Mouse (Mus musculus): ENCODE measurements around the gene Kansl2. TPM values are rescaled to one million over a fixed set of nuclear protein-coding genes. Genes with fewer than 3 reads are reported as not detected.

The Kansl2 gene
- total and polyA plus RNA-seq, 2 experiments from 2014 or later: 58.7 to 73.1 TPM

- Histone ChIP-seq H3K9ac (replicated peaks; ENCODE audit: low read depth, low read length) (no peak overlapping the region), H3K27me3 (ENCODE audit: control insufficient read depth, insufficient read depth, low read length) (no peaks in the 10 kb centered on the region), H3K27ac (ENCODE audit: low read depth) (no peak overlapping the region), H3K4me3 (ENCODE audit: low read depth, low read length) (no peak overlapping the region), H3K36me3 (replicated peaks; ENCODE audit: control insufficient read depth, insufficient read depth, low read length) (no peaks in the 10 kb centered on the region), H3K9me3 (replicated peaks; ENCODE audit: control insufficient read depth, low read length) (no peaks in the 10 kb centered on the region), H3K4me2 (ENCODE audit: low read depth, low read length) (no peak overlapping the region), H3K4me1 (ENCODE audit: control insufficient read depth, insufficient read depth) (no peaks in the 10 kb centered on the region)
- DNase-seq (ENCODE audit: low spot score) (no peak), ATAC-seq (ENCODE audit: insufficient read depth, low read depth) (no peak)
- WGBS: 89% methylated on average over 6 of the region's 6 CpGs
- no peak for TF ChIP-seq CTCF (IDR thresholded peaks at IDR 0.05; ENCODE audit: low read depth)
- TF ChIP-seq EP300 (IDR thresholded peaks at IDR 0.05; ENCODE audit: low read depth): no peak
Measured at GRCm38 (mm10) chr15:98507321-98507720, 26.7 kb downstream of the Kansl2 start.

GRCm38 (mm10) chr15:98506253-98506957 lies 27.7 kb downstream of the Kansl2 start:
- Histone ChIP-seq H3K27me3 (ENCODE audit: control insufficient read depth, insufficient read depth, low read length) (no peaks in the 10 kb centered on the region), H3K9ac (replicated peaks; ENCODE audit: low read depth, low read length) (no peak overlapping the region), H3K36me3 (replicated peaks; ENCODE audit: control insufficient read depth, insufficient read depth, low read length) (no peaks in the 10 kb centered on the region), H3K27ac (ENCODE audit: low read depth) (no peak overlapping the region), H3K4me1 (ENCODE audit: control insufficient read depth, insufficient read depth) (no peaks in the 10 kb centered on the region), H3K4me3 (ENCODE audit: low read depth, low read length) (no peak overlapping the region), H3K4me2 (ENCODE audit: low read depth, low read length) (no peak overlapping the region), H3K9me3 (replicated peaks; ENCODE audit: control insufficient read depth, low read length) (no peaks in the 10 kb centered on the region)
- ATAC-seq (ENCODE audit: insufficient read depth, low read depth): no peak
- TF ChIP-seq CTCF (IDR thresholded peaks at IDR 0.05; ENCODE audit: low read depth) (no peak), EP300 (IDR thresholded peaks at IDR 0.05; ENCODE audit: low read depth) (no peak)
- DNase-seq (ENCODE audit: low spot score): no peak
- WGBS: 66% methylated on average over 9 of the region's 9 CpGs

- Histone ChIP-seq H3K9ac (replicated peaks; ENCODE audit: low read depth, low read length) (no peak overlapping the region), H3K4me2 (ENCODE audit: low read depth, low read length) (no peak overlapping the region), H3K27me3 (ENCODE audit: control insufficient read depth, insufficient read depth, low read length) (no peaks in the 10 kb centered on the region), H3K4me3 (ENCODE audit: low read depth, low read length) (no peak overlapping the region), H3K4me1 (ENCODE audit: control insufficient read depth, insufficient read depth) (no peaks in the 10 kb centered on the region), H3K27ac (ENCODE audit: low read depth) (no peak overlapping the region), H3K36me3 (replicated peaks; ENCODE audit: control insufficient read depth, insufficient read depth, low read length) (no peaks in the 10 kb centered on the region), H3K9me3 (replicated peaks; ENCODE audit: control insufficient read depth, low read length) (no peaks in the 10 kb centered on the region)
- 14% methylated on average over 18 of the region's 18 CpGs for WGBS
- TF ChIP-seq EP300 (IDR thresholded peaks at IDR 0.05; ENCODE audit: low read depth) (no peak), CTCF (IDR thresholded peaks at IDR 0.05; ENCODE audit: low read depth) (peak; percentile 65)
- DNase-seq (ENCODE audit: low spot score) (no peak), ATAC-seq (ENCODE audit: insufficient read depth, low read depth) (no peak)
Measured at GRCm38 (mm10) chr15:98504514-98504913, 29.6 kb downstream of the Kansl2 start.

- no peak for TF ChIP-seq EP300 (IDR thresholded peaks at IDR 0.05; ENCODE audit: low read depth)
- no peak for TF ChIP-seq CTCF (IDR thresholded peaks at IDR 0.05; ENCODE audit: low read depth)
- ATAC-seq (ENCODE audit: insufficient read depth, low read depth): no peak
- H3K9me3 ChIP-seq (replicated peaks; ENCODE audit: control insufficient read depth, low read length): no peaks in the 10 kb centered on the region
- DNase-seq (ENCODE audit: low spot score): no peak
- H3K4me1 ChIP-seq (ENCODE audit: control insufficient read depth, insufficient read depth): no peaks in the 10 kb centered on the region
- H3K27ac ChIP-seq (ENCODE audit: low read depth): no peak overlapping the region
- H3K36me3 ChIP-seq (replicated peaks; ENCODE audit: control insufficient read depth, insufficient read depth, low read length): no peaks in the 10 kb centered on the region
- H3K4me2 ChIP-seq (ENCODE audit: low read depth, low read length): no peak overlapping the region
- whole genome bisulfite sequencing: 74% methylated on average over 3 of the region's 3 CpGs
- H3K27me3 ChIP-seq (ENCODE audit: control insufficient read depth, insufficient read depth, low read length): no peaks in the 10 kb centered on the region
- no peak overlapping the region for H3K4me3 ChIP-seq (ENCODE audit: low read depth, low read length)
- H3K9ac ChIP-seq (replicated peaks; ENCODE audit: low read depth, low read length): no peak overlapping the region
Measured at GRCm38 (mm10) chr15:98503317-98503716, 30.7 kb downstream of the Kansl2 start.

GRCm38 (mm10) chr15:98497631-98498030 lies 36.4 kb downstream of the Kansl2 start:
- Histone ChIP-seq H3K9ac (replicated peaks; ENCODE audit: low read depth, low read length) (no peak overlapping the region), H3K4me3 (ENCODE audit: low read depth, low read length) (no peak overlapping the region), H3K36me3 (replicated peaks; ENCODE audit: control insufficient read depth, insufficient read depth, low read length) (no peaks in the 10 kb centered on the region), H3K27ac (ENCODE audit: low read depth) (no peak overlapping the region), H3K4me2 (ENCODE audit: low read depth, low read length) (no peak overlapping the region), H3K27me3 (ENCODE audit: control insufficient read depth, insufficient read depth, low read length) (no peaks in the 10 kb centered on the region), H3K9me3 (replicated peaks; ENCODE audit: control insufficient read depth, low read length) (no peaks in the 10 kb centered on the region), H3K4me1 (ENCODE audit: control insufficient read depth, insufficient read depth) (no peaks in the 10 kb centered on the region)
- 85% methylated on average over 17 of the region's 17 CpGs for WGBS
- no peak for ATAC-seq (ENCODE audit: insufficient read depth, low read depth)
- TF ChIP-seq EP300 (IDR thresholded peaks at IDR 0.05; ENCODE audit: low read depth) (no peak), CTCF (IDR thresholded peaks at IDR 0.05; ENCODE audit: low read depth) (no peak)
- no peak for DNase-seq (ENCODE audit: low spot score)

- H3K27ac ChIP-seq (ENCODE audit: low read depth): no peak within 1 kb of the TSS
- H3K4me1 ChIP-seq (ENCODE audit: control insufficient read depth, insufficient read depth): no peaks in the 10 kb centered on the region
- 38% methylated on average over 4 of the region's 4 CpGs for WGBS
- no peak within 1 kb of the TSS for H3K4me2 ChIP-seq (ENCODE audit: low read depth, low read length)
- ATAC-seq (ENCODE audit: insufficient read depth, low read depth) (no peak), DNase-seq (ENCODE audit: low spot score) (no peak)
- H3K9me3 ChIP-seq (replicated peaks; ENCODE audit: control insufficient read depth, low read length): no peaks in the 10 kb centered on the region
- no peak within 1 kb of the TSS for H3K4me3 ChIP-seq (ENCODE audit: low read depth, low read length)
- H3K27me3 ChIP-seq (ENCODE audit: control insufficient read depth, insufficient read depth, low read length): no peaks in the 10 kb centered on the region
- H3K36me3 ChIP-seq (replicated peaks; ENCODE audit: control insufficient read depth, insufficient read depth, low read length): no peaks in the 10 kb centered on the region
- H3K9ac ChIP-seq (replicated peaks; ENCODE audit: low read depth, low read length): no peak within 1 kb of the TSS
- TF ChIP-seq CTCF (IDR thresholded peaks at IDR 0.05; ENCODE audit: low read depth) (no peak), EP300 (IDR thresholded peaks at IDR 0.05; ENCODE audit: low read depth) (no peak)
Measured at GRCm38 (mm10) chr15:98492102-98492501, 42.0 kb downstream of the Kansl2 start, which contains the start of gene Olfr279. Gene Olfr279, plus strand, starts transcription at chr15:98492402.
